In the genomic region with DNA sequence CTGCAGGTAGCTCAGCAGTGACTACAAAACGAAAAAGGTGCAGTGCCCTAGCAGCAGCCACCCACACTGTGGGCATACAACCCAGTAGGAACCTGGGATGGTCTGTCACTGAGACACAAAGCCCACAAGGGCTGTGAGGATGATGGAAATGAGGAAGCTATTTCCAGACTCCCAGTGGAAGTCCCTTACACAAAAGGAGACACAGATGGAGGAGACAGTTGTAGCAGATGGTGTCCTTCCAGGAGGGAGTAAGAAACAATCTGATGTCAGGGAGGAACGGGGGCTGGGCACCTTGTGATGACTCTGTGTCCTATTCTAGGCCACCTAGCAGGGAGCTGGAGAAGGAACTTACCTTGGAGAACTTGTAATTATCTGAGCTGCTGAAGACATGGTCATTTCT, we compare ENCODE assay signal across 15 mouse cellular contexts.
DNase-seq lines count a peak whose midpoint lies in the region; ATAC-seq and TF ChIP-seq lines count a peak whose summit lies in the region.
"Had no signal": no experiment of that assay in that cellular context is flagged by ENCODE, and none has a peak within 500 bp of the region (broad histone marks: within the 10 kb centered on the region; RNA-seq: fewer than 3 reads in every experiment).

No protein-coding gene starts in this region.

- intact Hi-C loops in left cerebral cortex, postnatal 36 days (cut with DNase I): no loop called here
- intact Hi-C loops in gastrocnemius, adult 2 months (cut with DNase I): no loop called here

- H3K27ac ChIP-seq in liver, embryonic 12.5 days: no peak overlapping the region
- H3K27ac ChIP-seq in neural tube, embryonic 15.5 days (replicated peaks): no peak overlapping the region
- H3K27ac ChIP-seq in gastrocnemius, adult 2 months: no peak overlapping the region
- H3K27ac ChIP-seq: embryonic facial prominence, embryonic 15.5 days; hindbrain, embryonic 15.5 days; kidney, postnatal 0 days; midbrain, embryonic 13.5 days; neural tube, embryonic 12.5 days had no signal

- no peaks in the 10 kb centered on the region for H3K27me3 ChIP-seq in liver, embryonic 12.5 days (replicated peaks)
- H3K27me3 ChIP-seq in neural tube, embryonic 15.5 days (replicated peaks): no peaks in the 10 kb centered on the region
- H3K27me3 ChIP-seq: embryonic facial prominence, embryonic 15.5 days; hindbrain, embryonic 15.5 days; midbrain, embryonic 13.5 days; neural tube, embryonic 12.5 days had no signal

- H3K4me2 ChIP-seq in liver, embryonic 12.5 days: no peak overlapping the region
- H3K4me2 ChIP-seq in neural tube, embryonic 15.5 days: no peak overlapping the region
- H3K4me2 ChIP-seq: embryonic facial prominence, embryonic 15.5 days; hindbrain, embryonic 15.5 days; midbrain, embryonic 13.5 days; neural tube, embryonic 12.5 days had no signal

- TF ChIP-seq CTCF in gastrocnemius, adult 2 months (IDR thresholded peaks at IDR 0.05): no peak

- 40% methylated on average over 2 of the region's 2 CpGs for WGBS in liver, embryonic 12.5 days (ENCODE audit: insufficient replicate concordance)
- 81% methylated on average over 2 of the region's 2 CpGs for WGBS in neural tube, embryonic 15.5 days

- no peaks in the 10 kb centered on the region for H3K36me3 ChIP-seq in liver, embryonic 12.5 days
- no peaks in the 10 kb centered on the region for H3K36me3 ChIP-seq in neural tube, embryonic 15.5 days
- H3K36me3 ChIP-seq: embryonic facial prominence, embryonic 15.5 days; hindbrain, embryonic 15.5 days; midbrain, embryonic 13.5 days; neural tube, embryonic 12.5 days had no signal

- no peak overlapping the region for H3K9ac ChIP-seq in liver, embryonic 12.5 days
- H3K9ac ChIP-seq in neural tube, embryonic 15.5 days (replicated peaks): no peak overlapping the region
- H3K9ac ChIP-seq: embryonic facial prominence, embryonic 15.5 days; hindbrain, embryonic 15.5 days; midbrain, embryonic 13.5 days; neural tube, embryonic 12.5 days had no signal

- no peaks in the 10 kb centered on the region for H3K4me1 ChIP-seq in liver, embryonic 12.5 days
- no peaks in the 10 kb centered on the region for H3K4me1 ChIP-seq in neural tube, embryonic 15.5 days
- H3K4me1 ChIP-seq: embryonic facial prominence, embryonic 15.5 days; hindbrain, embryonic 15.5 days; midbrain, embryonic 13.5 days; neural tube, embryonic 12.5 days had no signal

- no peak overlapping the region for H3K4me3 ChIP-seq in liver, embryonic 12.5 days
- H3K4me3 ChIP-seq in neural tube, embryonic 15.5 days (replicated peaks): no peak overlapping the region
- H3K4me3 ChIP-seq in gastrocnemius, adult 2 months: no peak overlapping the region
- H3K4me3 ChIP-seq: embryonic facial prominence, embryonic 15.5 days; hindbrain, embryonic 15.5 days; midbrain, embryonic 13.5 days; neural tube, embryonic 12.5 days had no signal

- ATAC-seq in liver, embryonic 12.5 days: no peak
- ATAC-seq in neural tube, embryonic 15.5 days (ENCODE audit: low FRiP score): no peak
- ATAC-seq: forebrain, embryonic 14.5 days; lung, postnatal 0 days; midbrain, embryonic 13.5 days had no signal

- DNase-seq in cerebellum, adult 11-12 months: peak; percentile 96
- DNase-seq in cerebellum, postnatal 10 days: peak; percentile 73 to 82
- peak; percentile 25 for DNase-seq in layer of hippocampus, adult 9-10 months (ENCODE audit: low spot score)
- DNase-seq in left cerebral cortex, postnatal 36 days (ENCODE audit: low spot score in 2 of 2): peak; percentile 73 to 75
- DNase-seq in gastrocnemius, adult 2 months: no peak
- DNase-seq in adrenal gland, adult 2 months: no peak

- H3K9me3 ChIP-seq in liver, embryonic 12.5 days (replicated peaks): no peaks in the 10 kb centered on the region
- no peaks in the 10 kb centered on the region for H3K9me3 ChIP-seq in neural tube, embryonic 15.5 days (replicated peaks)
- H3K9me3 ChIP-seq: embryonic facial prominence, embryonic 15.5 days; hindbrain, embryonic 15.5 days; midbrain, embryonic 13.5 days; neural tube, embryonic 12.5 days had no signal

Comparison
In these comparisons a context has a peak if more than half of its experiments do, and no peak if none do; other contexts are left out.
1. DNase-seq: peak in cerebellum, adult 11-12 months (single experiment), cerebellum, postnatal 10 days (2 of 2), layer of hippocampus, adult 9-10 months (single experiment) and left cerebral cortex, postnatal 36 days (2 of 2); none in gastrocnemius, adult 2 months (single experiment) and adrenal gland, adult 2 months (single experiment).